Mouse (Mus musculus) left cerebral cortex, postnatal 10 days (tissue): Measurements from ENCODE around the gene Cdk17. TPM values are rescaled to one million over a fixed set of nuclear protein-coding genes. Genes with fewer than 3 reads are reported as not detected.

Experiments
- DNase-seq, 2 experiments: peaks; one replicate each; pipeline ENCODE4 v3.0.0; 2021 to 2022; ENCODE audit warnings: low spot score in 2 of 2, mixed read lengths in 1 of 2; ENCODE audit errors: extremely low spot score in 1 of 2
- intact Hi-C: fragments of 180-260 bp; cut with DNase I; formaldehyde crosslinking; loops from one replicate; pipeline ENCODE4 v1.15.1; 2025
- total RNA-seq, 2 experiments: library from RNA; stranded (reverse); gene quantifications; 2 replicates each; pipeline ENCODE4 v1.2.3; 2021

The Cdk17 gene
- total RNA-seq, 2 experiments from 2014 or later, result 141 to 150 TPM

DNA sequence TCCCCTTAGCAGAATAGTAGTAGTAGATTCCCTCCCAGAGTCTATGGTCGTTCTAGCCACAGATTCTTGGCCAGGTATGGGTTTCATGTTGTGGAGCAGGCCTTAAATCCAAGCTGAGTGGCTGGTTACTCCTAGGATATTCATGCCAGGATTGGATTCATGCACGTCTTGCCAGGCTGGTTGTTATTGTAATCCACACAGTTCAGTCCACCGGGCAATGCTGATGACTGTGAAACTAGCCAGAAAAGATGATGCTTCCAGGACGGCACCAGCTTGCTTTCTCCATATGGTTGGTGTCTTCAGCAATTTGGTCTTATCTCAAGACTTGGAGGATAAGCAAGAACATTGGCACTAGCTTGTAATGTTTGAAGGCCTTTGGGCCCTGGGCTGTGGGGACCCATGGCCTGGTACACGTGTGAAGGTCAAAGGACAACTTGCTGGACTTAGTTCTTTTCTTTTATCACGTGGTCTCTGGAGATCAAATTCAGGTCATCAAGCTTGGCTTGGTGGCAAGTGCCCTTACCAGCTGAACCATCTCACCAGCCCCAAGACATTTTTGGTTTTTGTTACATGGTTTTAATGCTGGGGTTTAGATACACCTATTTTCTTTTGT is 41.3 kb downstream of the Cdk17 start:
- no peak for DNase-seq
- intact Hi-C loops, result no loop called here

DNA sequence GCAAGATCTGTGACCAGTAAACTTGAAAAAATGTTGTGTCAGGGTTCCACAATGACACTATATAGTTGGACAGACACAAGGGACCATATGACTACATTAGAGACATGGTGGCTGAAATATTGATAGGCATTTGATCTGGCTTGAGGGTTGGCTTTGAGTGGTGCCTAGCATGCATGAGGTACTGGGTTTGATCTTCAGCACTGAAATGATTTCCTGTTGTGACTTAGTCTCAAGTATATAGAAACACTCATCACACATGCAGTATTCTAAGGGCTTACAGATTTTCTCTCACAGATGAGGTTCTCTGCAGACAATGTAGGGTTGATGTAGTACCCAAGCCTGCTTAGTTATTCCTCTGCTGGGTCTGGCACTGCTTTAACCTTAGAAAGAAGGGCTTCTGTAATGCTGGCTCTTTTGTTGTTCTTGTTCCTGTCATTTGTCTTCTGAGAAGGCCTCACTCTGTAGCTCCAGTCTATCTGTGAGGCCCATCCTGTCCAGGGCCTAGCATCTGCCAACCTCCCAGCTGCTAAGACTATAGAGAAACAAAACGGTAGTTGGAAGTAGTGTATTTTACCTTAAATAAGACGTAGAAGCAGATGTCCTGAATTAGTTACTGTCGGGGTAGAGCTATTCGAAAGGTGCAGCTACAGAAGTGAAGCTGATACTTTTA is 44.7 kb downstream of the Cdk17 start:
- no peak for DNase-seq
- intact Hi-C loops, result no loop called here

DNA sequence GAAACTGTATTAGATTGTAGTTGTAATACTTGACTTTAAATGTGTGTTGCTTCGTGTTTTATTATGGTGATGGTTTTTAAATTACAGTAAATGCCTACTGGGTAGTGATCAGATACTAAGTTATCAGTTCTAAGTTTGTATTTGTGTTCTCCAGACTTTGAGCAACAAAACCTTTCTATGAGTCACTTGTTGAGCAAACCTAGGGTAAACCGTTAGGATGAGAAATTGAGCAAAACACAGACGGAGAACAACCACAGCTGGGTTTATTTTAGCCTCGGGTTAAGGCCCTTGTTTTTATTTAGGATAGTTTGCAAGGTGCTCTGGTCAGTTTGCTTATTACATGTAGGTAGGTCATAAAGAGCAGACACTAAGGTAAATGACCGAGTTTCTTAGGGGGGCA is 46.5 kb downstream of the Cdk17 start:
- intact Hi-C loops, result no loop called here
- DNase-seq, result no peak

DNA sequence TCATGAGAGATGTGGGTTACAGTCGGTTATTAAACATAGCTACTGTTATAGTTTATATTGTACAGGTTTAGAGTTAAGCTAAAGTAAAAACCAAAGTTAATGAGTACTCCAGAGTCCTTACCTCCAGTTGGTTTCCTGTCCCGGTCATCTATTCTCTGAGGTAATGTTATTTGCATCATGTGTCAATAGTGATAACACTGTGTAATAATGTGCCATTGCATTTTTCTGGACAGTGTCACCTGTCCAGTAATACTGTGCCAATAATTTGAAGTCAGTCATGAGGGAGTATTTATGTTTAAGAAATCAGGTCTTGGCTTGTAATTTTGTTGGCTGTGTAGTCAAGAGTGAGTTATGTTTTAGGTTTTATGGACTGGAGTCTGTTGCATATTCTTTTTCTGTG is 52.0 kb downstream of the Cdk17 start:
- intact Hi-C loops, result loop anchor here (5.0 kb wide), 1 partner anchor 50 kb away; the partner anchor contains the start of gene Cdk17
- no peak for DNase-seq

DNA sequence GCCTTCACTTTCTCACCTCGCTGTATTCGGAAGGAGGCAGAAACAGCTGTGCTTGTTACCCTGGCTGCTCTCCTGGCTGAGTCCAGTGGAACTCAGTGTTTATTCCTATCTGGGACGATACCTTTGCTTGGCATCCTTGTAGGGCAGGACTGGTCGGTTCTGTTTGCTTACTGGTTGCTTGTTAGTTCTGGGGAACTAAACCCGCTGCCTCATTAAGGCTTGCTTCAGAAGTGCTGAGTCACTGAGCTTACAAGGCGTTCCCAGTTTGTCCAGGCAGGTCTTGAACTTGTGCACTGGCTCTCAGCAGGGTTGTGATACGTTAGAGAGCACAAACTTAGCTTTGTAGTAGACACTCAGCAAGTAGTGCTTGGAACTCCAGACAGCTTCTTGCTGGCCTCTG is 52.7 kb downstream of the Cdk17 start:
- intact Hi-C loops, result loop anchor here (5.0 kb wide), 1 partner anchor 51 kb away; the partner anchor contains the start of gene Cdk17
- DNase-seq, result no peak

DNA sequence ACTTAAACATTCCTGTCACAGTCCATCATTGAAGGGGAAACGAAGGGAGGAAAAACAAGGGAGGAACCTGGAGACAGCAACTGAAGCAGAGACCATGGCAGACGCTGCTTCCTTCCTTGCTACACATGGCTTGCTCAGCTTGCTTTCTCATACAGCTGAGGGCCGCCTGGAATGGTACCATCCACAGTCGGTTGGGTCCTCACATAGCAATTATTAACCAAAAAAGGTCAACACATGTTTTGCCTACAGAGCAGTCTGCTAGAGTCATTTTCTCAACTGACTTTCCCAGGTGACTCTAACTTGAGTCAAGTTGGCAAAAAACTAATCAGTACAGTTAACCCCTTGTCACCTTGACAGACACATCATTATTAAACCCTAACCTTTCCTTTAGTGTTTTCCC is 53.6 kb downstream of the Cdk17 start:
- no peak for DNase-seq
- intact Hi-C loops, result loop anchor here (5.0 kb wide), 1 partner anchor 52 kb away; the partner anchor contains the start of gene Cdk17

DNA sequence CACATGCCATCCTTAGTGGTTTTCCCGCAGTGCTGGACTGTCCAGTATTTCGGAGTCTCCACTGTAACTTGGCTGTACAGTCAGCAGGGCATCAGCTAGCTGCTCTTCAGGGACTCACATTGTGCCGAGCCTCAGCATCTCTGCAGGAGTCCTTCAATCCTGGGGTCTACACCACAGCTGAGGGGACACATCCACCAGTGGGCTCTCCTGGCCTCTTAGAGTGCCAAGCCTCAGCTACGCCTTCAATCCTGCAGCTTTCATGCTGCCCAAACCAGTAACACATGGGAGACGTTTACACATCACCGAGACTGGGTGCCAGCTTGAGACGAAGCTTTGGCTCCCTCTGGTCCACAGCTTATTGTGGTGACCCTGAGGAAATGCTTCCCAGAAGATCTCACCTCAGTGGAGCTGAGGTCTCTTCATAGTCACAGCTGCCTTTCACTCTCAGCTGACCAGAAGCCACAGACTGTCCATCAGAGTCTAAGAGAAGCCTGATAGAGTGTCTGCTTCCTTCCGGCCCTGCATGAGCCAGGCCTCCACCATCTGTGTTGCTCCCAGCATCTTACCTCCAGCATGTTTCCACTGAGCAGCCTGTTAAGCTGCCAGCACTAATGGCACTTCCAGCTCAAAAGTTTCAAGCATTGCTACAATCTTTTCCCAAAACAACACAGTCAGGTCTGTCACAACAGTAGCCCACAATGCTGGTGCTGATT is 54.5 kb downstream of the Cdk17 start:
- DNase-seq, result no peak
- intact Hi-C loops, result no loop called here

DNA sequence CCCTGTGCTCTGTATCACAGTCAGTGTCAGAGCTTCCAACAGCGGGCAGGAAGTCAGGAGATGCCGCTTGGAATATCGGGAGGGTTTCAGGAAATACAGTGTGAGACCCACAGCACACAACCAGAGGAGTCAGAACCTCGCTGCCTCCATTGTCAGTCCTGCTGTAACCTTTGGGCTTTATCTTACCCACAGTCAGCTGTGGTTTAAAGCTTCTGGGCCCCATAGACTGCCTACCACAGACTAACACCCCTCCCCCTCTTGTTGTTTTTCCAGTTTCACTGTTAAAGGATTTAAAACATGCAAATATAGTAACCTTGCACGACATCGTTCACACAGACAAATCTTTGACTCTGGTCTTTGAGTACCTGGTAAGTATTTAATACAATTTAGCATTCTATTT is 65.1 kb downstream of the Cdk17 start:
- no peak for DNase-seq
- intact Hi-C loops, result loop anchor here (5.0 kb wide), 1 partner anchor 63 kb away; the partner anchor contains the start of gene Cdk17

DNA sequence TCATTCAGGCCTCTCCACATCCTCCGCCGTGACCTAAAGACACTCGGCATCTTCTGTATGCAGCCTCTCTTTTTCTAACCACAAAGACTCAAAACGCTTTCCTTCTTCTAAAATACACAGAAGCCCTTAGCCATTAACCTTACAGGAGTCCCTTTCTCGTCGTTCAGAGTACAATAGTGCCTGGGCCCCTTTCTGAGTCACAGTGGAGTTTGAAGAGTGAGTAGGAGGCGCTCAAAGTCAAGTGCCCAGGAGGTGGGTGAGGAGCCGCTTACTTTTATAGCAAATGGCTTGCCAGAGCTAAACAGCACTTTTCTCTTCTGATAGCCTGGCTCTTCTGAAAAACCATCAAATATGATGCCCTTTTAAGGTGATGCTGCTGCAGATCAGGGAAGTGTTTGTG is 67.2 kb downstream of the Cdk17 start:
- intact Hi-C loops, result loop anchor here (5.0 kb wide), 1 partner anchor 66 kb away; the partner anchor contains the start of gene Cdk17
- no peak for DNase-seq

DNA sequence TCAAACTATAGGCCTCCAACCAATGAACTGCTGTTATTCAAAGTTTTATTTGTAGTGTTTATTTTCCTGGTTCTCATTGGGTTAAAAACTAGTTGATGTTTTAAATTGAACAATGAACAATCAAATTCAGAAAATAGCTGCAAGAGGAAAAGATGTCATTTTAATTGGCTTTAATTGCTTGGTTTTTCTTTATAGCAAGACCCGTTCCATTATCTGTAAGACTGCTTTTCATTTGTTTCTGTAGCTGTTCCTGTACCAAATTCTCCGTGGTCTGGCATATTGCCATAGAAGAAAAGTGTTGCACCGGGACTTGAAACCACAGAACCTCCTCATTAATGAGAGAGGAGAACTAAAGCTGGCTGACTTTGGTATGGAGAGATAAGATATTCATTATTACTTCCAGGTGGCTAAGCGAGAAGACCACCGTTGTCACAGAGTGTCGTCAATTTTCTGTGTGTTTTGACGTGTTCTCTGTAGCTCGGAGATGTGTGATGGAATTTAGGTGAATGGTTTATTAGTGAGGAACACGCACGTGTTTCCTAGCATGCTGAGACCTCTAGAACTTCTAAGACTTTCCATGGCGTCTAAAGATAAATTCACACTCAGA is 67.8 kb downstream of the Cdk17 start:
- intact Hi-C loops, result loop anchor here (5.0 kb wide), 1 partner anchor 66 kb away; the partner anchor contains the start of gene Cdk17

DNA sequence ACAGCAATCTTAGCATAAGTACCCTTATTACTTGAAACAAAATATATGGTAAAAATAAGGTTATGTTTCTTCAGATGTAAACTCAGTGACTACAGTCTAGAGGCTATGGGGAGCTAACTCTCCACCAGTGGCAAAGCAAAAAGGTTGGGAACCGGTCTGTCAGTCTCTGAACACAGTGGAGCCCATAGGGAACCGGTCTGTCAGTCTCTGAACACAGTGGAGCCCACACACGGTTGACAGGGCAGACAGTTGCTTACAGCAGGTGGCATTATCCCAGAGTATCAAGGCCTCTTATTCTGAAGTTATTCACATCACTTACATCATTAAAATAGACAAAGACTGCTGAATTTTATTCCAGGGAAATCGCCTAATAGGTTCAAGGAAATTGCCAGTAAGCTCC is 70.8 kb downstream of the Cdk17 start:
- no peak for DNase-seq
- intact Hi-C loops, result no loop called here

More for the DNA sequence above, 67.8 kb downstream of the Cdk17 start:
- no peak for DNase-seq

DNA sequence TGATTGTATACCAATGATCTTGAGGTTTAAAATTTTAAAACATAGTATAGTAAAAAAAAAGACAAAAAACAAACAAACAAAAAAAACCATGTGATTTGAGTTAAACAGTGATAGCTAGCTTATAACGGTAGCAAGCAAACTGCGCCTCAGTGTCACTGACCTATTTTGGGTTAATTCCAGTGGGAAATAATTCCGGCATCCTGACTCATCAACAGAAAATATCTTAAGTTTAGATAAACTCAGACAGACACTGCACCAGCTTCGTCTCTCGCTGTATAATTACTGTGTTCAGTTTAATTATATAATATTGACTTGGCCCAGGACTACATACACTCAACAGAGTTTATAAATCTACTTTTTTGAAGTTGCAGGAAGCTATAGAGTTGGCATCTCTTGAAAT is 71.2 kb downstream of the Cdk17 start:
- DNase-seq, result no peak
- intact Hi-C loops, result no loop called here

DNA sequence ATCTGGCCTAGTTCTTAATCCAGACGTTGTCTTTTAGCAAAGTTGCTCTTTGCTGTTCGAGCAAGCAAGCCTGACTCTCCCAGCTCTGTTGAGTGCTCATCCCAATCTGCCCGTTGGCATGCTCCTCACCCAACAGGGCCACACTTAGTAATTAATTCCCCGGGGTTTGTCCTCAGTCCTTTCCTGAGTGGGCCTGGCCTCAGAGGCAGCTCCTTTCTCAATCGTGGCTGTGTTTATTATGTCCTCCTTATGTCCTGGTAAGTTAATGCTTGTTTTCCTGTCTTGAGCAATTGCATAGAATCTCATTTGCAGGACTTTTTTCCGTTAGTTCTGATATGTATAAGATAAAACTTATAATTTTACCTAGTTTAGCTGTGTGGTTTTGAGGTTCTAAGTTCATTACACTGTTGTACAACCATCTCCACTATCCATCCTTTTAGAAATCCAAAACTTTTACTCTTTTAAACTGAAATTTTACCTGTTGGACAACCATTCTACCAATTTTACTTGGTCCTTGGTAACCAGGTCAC is 73.1 kb downstream of the Cdk17 start:
- intact Hi-C loops, result no loop called here

DNA sequence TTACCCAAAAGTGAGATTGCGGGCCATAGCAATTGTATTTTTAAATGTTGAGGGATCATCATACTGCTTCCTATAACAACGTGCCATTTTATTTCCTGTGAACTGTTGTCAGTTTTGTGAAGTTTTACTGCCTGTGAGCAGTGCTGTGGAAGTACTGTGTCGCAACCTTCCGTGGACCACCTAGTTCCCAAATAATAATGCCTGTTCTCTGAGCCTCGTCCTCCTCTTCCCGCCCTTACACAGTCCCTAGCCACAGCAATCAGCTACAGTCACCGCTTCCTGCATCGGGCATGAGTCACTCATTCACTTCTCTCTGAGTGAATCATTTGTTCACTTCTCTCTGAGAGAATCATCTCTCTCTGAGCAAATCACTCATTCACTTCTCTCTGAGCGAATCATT is 74.0 kb downstream of the Cdk17 start:
- intact Hi-C loops, result no loop called here
- no peak for DNase-seq

More for the DNA sequence above, 73.1 kb downstream of the Cdk17 start:
- no peak for DNase-seq

DNA sequence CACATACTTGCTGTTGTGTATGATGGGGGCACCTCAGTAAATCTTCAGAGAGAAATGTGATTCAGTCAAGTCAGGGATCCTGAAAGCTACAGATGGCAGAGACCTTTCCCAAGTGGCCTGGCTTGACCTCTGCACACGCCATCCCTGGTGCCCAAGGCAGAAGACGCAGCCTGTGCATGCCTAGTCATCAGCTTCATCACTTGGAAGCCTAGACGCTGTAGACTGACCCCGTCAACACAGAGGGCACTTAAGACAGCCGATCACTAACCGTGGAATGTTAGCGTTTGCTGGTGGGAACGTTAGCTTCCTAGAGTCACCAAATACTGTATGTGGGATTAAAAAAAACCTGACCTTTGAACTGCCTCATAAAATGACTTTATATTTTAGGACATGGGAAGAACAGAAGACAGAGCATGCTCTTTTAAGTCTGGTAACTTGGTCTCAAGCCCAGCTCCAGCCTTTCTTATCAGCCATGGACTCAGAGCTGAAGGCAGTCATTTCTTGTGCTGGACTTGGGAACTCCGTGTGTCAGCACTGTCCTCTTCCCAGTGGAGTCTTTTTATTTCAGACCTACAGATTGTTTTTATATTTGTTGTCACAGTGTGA is 78.6 kb downstream of the Cdk17 start:
- no peak for DNase-seq
- intact Hi-C loops, result no loop called here

DNA sequence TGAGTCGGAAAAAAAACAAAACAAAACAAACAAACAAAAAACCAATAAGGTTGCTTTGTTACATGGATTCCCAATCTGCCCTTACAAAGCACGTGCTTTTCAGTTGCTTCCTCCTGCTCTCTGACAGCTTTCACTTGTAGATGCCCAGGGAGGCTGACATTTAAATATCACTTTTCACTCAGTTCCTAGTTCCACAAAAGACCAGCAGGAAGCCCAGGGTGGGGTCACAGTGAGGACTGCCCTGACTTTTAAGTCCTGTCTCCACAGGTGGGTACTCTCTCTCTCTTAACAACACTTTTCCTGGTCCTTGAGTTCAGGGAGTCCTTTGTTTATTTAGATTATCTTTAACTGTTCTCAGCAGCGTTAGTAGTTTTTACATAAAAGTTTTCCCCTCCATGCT is 81.5 kb downstream of the Cdk17 start:
- DNase-seq, result no peak
- intact Hi-C loops, result no loop called here

DNA sequence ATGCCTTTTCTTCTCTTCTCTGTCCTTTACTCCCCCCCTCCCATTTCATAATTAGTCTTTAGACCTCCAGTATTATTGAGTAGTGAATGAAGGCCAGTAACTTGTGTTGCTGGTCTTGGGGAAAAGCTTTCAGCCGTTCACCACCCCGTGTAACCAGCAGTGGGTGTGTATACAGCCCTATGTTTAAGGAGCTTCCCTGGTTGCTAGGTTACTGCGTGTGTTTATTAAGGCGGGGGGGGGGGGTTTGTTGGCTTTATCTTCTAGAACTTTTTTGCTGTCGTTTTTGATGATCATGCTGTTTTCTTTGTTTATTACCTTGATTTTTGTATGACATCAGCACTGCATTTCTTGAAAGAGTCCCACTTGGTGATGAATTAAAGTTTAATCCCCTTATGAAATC is 82.2 kb downstream of the Cdk17 start:
- no peak for DNase-seq
- intact Hi-C loops, result no loop called here

DNA sequence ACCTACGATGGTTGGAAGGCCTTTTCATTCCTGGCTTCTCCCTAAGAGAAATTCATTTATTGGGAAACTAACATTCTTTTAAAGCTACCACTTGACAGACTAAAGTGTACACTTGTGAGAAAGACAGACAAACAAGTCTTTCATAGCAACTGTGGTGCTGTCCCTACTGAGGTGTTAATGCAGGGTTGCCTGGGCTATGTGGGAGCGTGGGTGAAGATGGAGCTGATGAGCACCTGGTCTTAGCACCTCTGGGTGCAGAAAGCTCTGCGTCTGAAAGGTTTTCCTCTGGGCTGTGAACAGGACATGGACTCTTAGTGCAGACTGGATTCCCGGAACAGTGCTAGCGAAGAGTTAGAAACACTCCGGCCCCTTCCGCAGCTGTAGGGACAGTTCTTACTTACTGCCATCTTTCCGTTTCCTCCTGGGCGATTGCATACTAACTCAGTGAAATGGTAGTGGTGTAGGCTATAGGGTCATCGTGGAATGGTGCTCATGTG is 83.6 kb downstream of the Cdk17 start:
- no peak for DNase-seq
- intact Hi-C loops, result no loop called here
